Mouse (Mus musculus): ENCODE results near the gene Eva1a. TPM values are rescaled to one million over a fixed set of nuclear protein-coding genes. Genes with fewer than 3 reads are reported as not detected.

Eva1a gene
- polyA plus RNA-seq, 1 experiment from 2014 or later = 17.2 TPM

GRCm38 (mm10) chr6:82098456-82098855 lies 57.6 kb downstream of the Eva1a start:
- Histone ChIP-seq H3K4me2 (replicated peaks) (no peak overlapping the region), H3K9ac (no peak overlapping the region), H3K27ac (replicated peaks) (no peak overlapping the region), H3K27me3 (no peaks in the 10 kb centered on the region), H3K4me3 (replicated peaks) (no peak overlapping the region), H3K9me3 (replicated peaks) (no peaks in the 10 kb centered on the region), H3K4me1 (no peaks in the 10 kb centered on the region), H3K36me3 (no peaks in the 10 kb centered on the region)
- no peak for ATAC-seq (ENCODE audit: insufficient number of reproducible peaks, low FRiP score, low TSS enrichment, low read depth)
- 76% methylated on average over 1 of the region's 1 CpGs for WGBS

GRCm38 (mm10) chr6:82110473-82110872 lies 69.6 kb downstream of the Eva1a start:
- H3K27ac ChIP-seq (replicated peaks) = 0 out of 2 replicates have a peak overlapping the region, but pooled peaks have one; percentile 28
- ATAC-seq (ENCODE audit: insufficient number of reproducible peaks, low FRiP score, low TSS enrichment, low read depth) = no peak

GRCm38 (mm10) chr6:82111111-82111510 lies 70.3 kb downstream of the Eva1a start:
- Histone ChIP-seq H3K9me3 (replicated peaks) (no peaks in the 10 kb centered on the region), H3K4me1 (peaks cover 19% of the 10 kb centered on the region), H3K4me3 (replicated peaks) (no peak overlapping the region), H3K27me3 (no peaks in the 10 kb centered on the region), H3K27ac (replicated peaks) (no peak overlapping the region), H3K4me2 (replicated peaks) (no peak overlapping the region), H3K36me3 (no peaks in the 10 kb centered on the region), H3K9ac (no peak overlapping the region)
- ATAC-seq (ENCODE audit: insufficient number of reproducible peaks, low FRiP score, low TSS enrichment, low read depth) = no peak
- WGBS = 93% methylated on average over 1 of the region's 1 CpGs

More at GRCm38 (mm10) chr6:82110473-82110872, 69.6 kb downstream of the Eva1a start:
- H3K4me2 ChIP-seq (replicated peaks) = no peak overlapping the region
- H3K9ac ChIP-seq = no peak overlapping the region
- H3K9me3 ChIP-seq (replicated peaks) = no peaks in the 10 kb centered on the region
- no peaks in the 10 kb centered on the region for H3K27me3 ChIP-seq
- peaks cover 13% of the 10 kb centered on the region for H3K4me1 ChIP-seq
- 32% methylated on average over 7 of the region's 7 CpGs for WGBS
- no peaks in the 10 kb centered on the region for H3K36me3 ChIP-seq
- H3K4me3 ChIP-seq (replicated peaks) = no peak overlapping the region

- H3K4me1 ChIP-seq = peaks cover 21% of the 10 kb centered on the region
- H3K9ac ChIP-seq = no peak overlapping the region
- no peaks in the 10 kb centered on the region for H3K9me3 ChIP-seq (replicated peaks)
- WGBS = 67% methylated on average over 3 of the region's 3 CpGs
- no peak overlapping the region for H3K27ac ChIP-seq (replicated peaks)
- no peak for ATAC-seq (ENCODE audit: insufficient number of reproducible peaks, low FRiP score, low TSS enrichment, low read depth)
- no peaks in the 10 kb centered on the region for H3K36me3 ChIP-seq
- no peaks in the 10 kb centered on the region for H3K27me3 ChIP-seq
- no peak overlapping the region for H3K4me3 ChIP-seq (replicated peaks)
- no peak overlapping the region for H3K4me2 ChIP-seq (replicated peaks)
Observed at GRCm38 (mm10) chr6:82111540-82111939, 70.7 kb downstream of the Eva1a start.

GRCm38 (mm10) chr6:82112127-82113090 lies 71.6 kb downstream of the Eva1a start:
- Histone ChIP-seq H3K9ac (no peak overlapping the region), H3K36me3 (no peaks in the 10 kb centered on the region), H3K9me3 (replicated peaks) (no peaks in the 10 kb centered on the region), H3K4me3 (replicated peaks) (no peak overlapping the region), H3K27ac (replicated peaks) (no peak overlapping the region), H3K27me3 (no peaks in the 10 kb centered on the region), H3K4me2 (replicated peaks) (no peak overlapping the region), H3K4me1 (peaks cover 21% of the 10 kb centered on the region)
- ATAC-seq (ENCODE audit: insufficient number of reproducible peaks, low FRiP score, low TSS enrichment, low read depth) = no peak
- 51% methylated on average over 14 of the region's 14 CpGs for WGBS

- H3K9ac ChIP-seq = no peak overlapping the region
- no peaks in the 10 kb centered on the region for H3K36me3 ChIP-seq
- no peak overlapping the region for H3K4me3 ChIP-seq (replicated peaks)
- WGBS = 0% methylated on average over 3 of the region's 3 CpGs
- H3K27me3 ChIP-seq = 0 out of 2 replicates have a peak, but pooled peaks cover 4% of the 10 kb centered on the region
- no peak overlapping the region for H3K27ac ChIP-seq (replicated peaks)
- ATAC-seq (ENCODE audit: insufficient number of reproducible peaks, low FRiP score, low TSS enrichment, low read depth) = peak; percentile 21; the same call in 1 of the 2 replicates
- peaks cover 21% of the 10 kb centered on the region for H3K4me1 ChIP-seq
- H3K4me2 ChIP-seq (replicated peaks) = no peak overlapping the region
- no peaks in the 10 kb centered on the region for H3K9me3 ChIP-seq (replicated peaks)
Observed at GRCm38 (mm10) chr6:82115335-82115965, 74.6 kb downstream of the Eva1a start.

- Histone ChIP-seq H3K9ac (no peak overlapping the region), H3K4me2 (replicated peaks) (no peak overlapping the region), H3K4me3 (replicated peaks) (no peak overlapping the region), H3K27me3 (peaks cover 4% of the 10 kb centered on the region; the same call in 1 of the 2 replicates), H3K9me3 (replicated peaks) (no peaks in the 10 kb centered on the region), H3K4me1 (peaks cover 17% of the 10 kb centered on the region), H3K27ac (replicated peaks) (no peak overlapping the region), H3K36me3 (no peaks in the 10 kb centered on the region)
- 51% methylated on average over 3 of the region's 3 CpGs for WGBS
- no peak for ATAC-seq (ENCODE audit: insufficient number of reproducible peaks, low FRiP score, low TSS enrichment, low read depth)
Observed at GRCm38 (mm10) chr6:82116176-82116575, 75.3 kb downstream of the Eva1a start.

- Histone ChIP-seq H3K4me3 (replicated peaks) (no peak overlapping the region), H3K36me3 (no peaks in the 10 kb centered on the region), H3K9me3 (replicated peaks) (no peaks in the 10 kb centered on the region), H3K9ac (no peak overlapping the region), H3K27ac (replicated peaks) (no peak overlapping the region), H3K4me1 (peaks cover 11% of the 10 kb centered on the region), H3K4me2 (replicated peaks) (no peak overlapping the region), H3K27me3 (peaks cover 9% of the 10 kb centered on the region; the same call in 1 of the 2 replicates)
- WGBS = 83% methylated on average over 5 of the region's 5 CpGs
- no peak for ATAC-seq (ENCODE audit: insufficient number of reproducible peaks, low FRiP score, low TSS enrichment, low read depth)
Observed at GRCm38 (mm10) chr6:82117871-82118270, 77.0 kb downstream of the Eva1a start.

GRCm38 (mm10) chr6:82119322-82120162 lies 78.7 kb downstream of the Eva1a start:
- Histone ChIP-seq H3K9ac (no peak overlapping the region), H3K4me3 (replicated peaks) (peak overlapping the region; percentile 29), H3K36me3 (no peaks in the 10 kb centered on the region), H3K4me2 (replicated peaks) (peak overlapping the region; percentile 39), H3K27me3 (peaks cover 9% of the 10 kb centered on the region; the same call in 1 of the 2 replicates), H3K9me3 (replicated peaks) (no peaks in the 10 kb centered on the region), H3K27ac (replicated peaks) (no peak overlapping the region), H3K4me1 (peaks cover 11% of the 10 kb centered on the region; the same call in 1 of the 2 replicates)
- 21% methylated on average over 16 of the region's 16 CpGs for WGBS
- ATAC-seq (ENCODE audit: insufficient number of reproducible peaks, low FRiP score, low TSS enrichment, low read depth) = 0 out of 2 replicates have a peak, but pooled peaks have one; percentile 55

GRCm38 (mm10) chr6:82125134-82125533 lies 84.3 kb downstream of the Eva1a start:
- Histone ChIP-seq H3K36me3 (no peaks in the 10 kb centered on the region), H3K27ac (replicated peaks) (no peak overlapping the region), H3K4me3 (replicated peaks) (no peak overlapping the region), H3K4me1 (no peaks in the 10 kb centered on the region), H3K9ac (no peak overlapping the region), H3K4me2 (replicated peaks) (no peak overlapping the region), H3K27me3 (peaks cover 5% of the 10 kb centered on the region; the same call in 1 of the 2 replicates), H3K9me3 (replicated peaks) (no peaks in the 10 kb centered on the region)
- ATAC-seq (ENCODE audit: insufficient number of reproducible peaks, low FRiP score, low TSS enrichment, low read depth) = no peak
- WGBS = 84% methylated on average over 2 of the region's 2 CpGs
